Mouse (Mus musculus): ENCODE data around the gene Arl11. TPM values are rescaled to one million over a fixed set of nuclear protein-coding genes. Genes with fewer than 3 reads are reported as not detected.

Gene Arl11
- polyA plus RNA-seq (2017; shearing (Covaris generic)) = 0.72 TPM

GRCm38 (mm10) chr14:61309593-61309992, at the start of gene Arl11:
Gene Arl11 (plus strand): TSS chr14:61309753.

GRCm38 (mm10) chr14:61360131-61360980, 50.8 kb downstream of the Arl11 start, which contains the start of gene Ebpl:
Gene Ebpl (minus strand): TSS chr14:61360439.

Other genes starting within 250 kb of the Arl11 start
- 10.3 TPM for gene Sacs, start 171.3 kb upstream of the Arl11 start, polyA plus RNA-seq (2017; shearing (Covaris generic))
- not detected for gene Sgcg, start 51.3 kb upstream of the Arl11 start, polyA plus RNA-seq (2017; shearing (Covaris generic))
- gene Ebpl, start 50.7 kb downstream of the Arl11 start, polyA plus RNA-seq (2017; shearing (Covaris generic)) = 15.3 TPM
- gene Kpna3, start 130.1 kb downstream of the Arl11 start, polyA plus RNA-seq (2017; shearing (Covaris generic)) = 53.9 TPM
- gene Spryd7, start 247.1 kb downstream of the Arl11 start, polyA plus RNA-seq (2017; shearing (Covaris generic)) = 11.6 TPM